Mouse (Mus musculus) midbrain, embryonic 10.5 days (tissue): ENCODE results near the gene Olfr827. TPM values are rescaled to one million over a fixed set of nuclear protein-coding genes. Genes with fewer than 3 reads are reported as not detected.

Experiments
- polyA plus RNA-seq: library from polyadenylated mRNA; unstranded; fragments of >200 nt; fragmentation: Nextera tagmentation; extraction: Ambion mirVana; gene quantifications from 2 replicates; pipeline ENCODE4 v1.2.1, GENCODE M21; 2016

Olfr827 gene
- polyA plus RNA-seq, 1 experiment from 2014 or later: not detected

Other genes with a start within 250 kb of the Olfr827 start
- gene Olfr819, start 247.1 kb downstream of the Olfr827 start, polyA plus RNA-seq: not detected in 2 replicates
- not detected in 2 replicates for gene Olfr247, start 238.3 kb downstream of the Olfr827 start, polyA plus RNA-seq
- gene Gm10310, start 229.3 kb downstream of the Olfr827 start, polyA plus RNA-seq: not detected in 2 replicates
- not detected in 2 replicates for gene Olfr820, start 201.8 kb downstream of the Olfr827 start, polyA plus RNA-seq
- gene Olfr821, start 184.1 kb downstream of the Olfr827 start, polyA plus RNA-seq: not detected in 2 replicates
- not detected in 2 replicates for gene Olfr822, start 143.2 kb downstream of the Olfr827 start, polyA plus RNA-seq
- gene Olfr823, start 99.0 kb downstream of the Olfr827 start, polyA plus RNA-seq: not detected in 2 replicates
- gene Olfr824, start 84.4 kb downstream of the Olfr827 start, polyA plus RNA-seq: not detected in 2 replicates
- not detected in 2 replicates for gene Olfr825, start 47.6 kb downstream of the Olfr827 start, polyA plus RNA-seq
- gene Olfr826, start 30.2 kb downstream of the Olfr827 start, polyA plus RNA-seq: not detected in 2 replicates
- gene Neurod4, start 65.8 kb upstream of the Olfr827 start, polyA plus RNA-seq: 13.4 and 16.0 TPM in 2 replicates
- not detected in 2 replicates for gene Tespa1, start 108.5 kb upstream of the Olfr827 start, polyA plus RNA-seq
- not detected in 2 replicates for gene Vmn2r84, start 179.9 kb upstream of the Olfr827 start, polyA plus RNA-seq
- not detected in 2 replicates for gene Vmn2r85, start 215.3 kb upstream of the Olfr827 start, polyA plus RNA-seq
- not detected in 2 replicates for gene Vmn2r86, start 241.6 kb upstream of the Olfr827 start, polyA plus RNA-seq